Mouse (Mus musculus) testis, postnatal 14 days (tissue): ENCODE data around the gene Ngly1.
"Not testable (repeated sequence)": the region's sequence is repeated elsewhere in the genome, so short reads cannot be mapped to it uniquely, and the experiment has no call there.

Source experiments
- DNase-seq: peaks from one replicate; pipeline ENCODE4 v3.0.0; 2021; ENCODE audit warnings: low spot score

The Ngly1 gene

GRCm38 (mm10) chr14:16260541-16260940 lies 11.5 kb downstream of the Ngly1 start:
- no peak for DNase-seq

DNA sequence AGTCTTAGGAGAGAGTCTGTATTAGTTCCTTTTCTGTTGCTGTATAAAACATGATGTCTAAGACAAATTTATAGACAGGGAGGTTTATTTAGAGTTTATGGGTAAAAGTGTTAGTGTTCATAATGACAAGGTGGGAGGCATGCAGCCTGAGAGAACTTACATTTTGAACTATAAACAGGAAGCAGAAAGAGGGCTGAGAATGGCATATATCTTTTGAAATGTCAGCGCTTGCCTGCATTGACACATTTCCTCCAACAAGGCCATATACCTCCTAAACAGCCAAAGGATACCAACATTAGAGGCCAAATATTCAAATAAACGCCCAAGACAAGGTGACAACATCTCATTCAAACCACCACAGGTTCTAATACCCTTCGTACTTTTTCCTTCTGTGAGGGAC lies 12.8 kb downstream of the Ngly1 start:
- DNase-seq, result no peak

GRCm38 (mm10) chr14:16267028-16267427 lies 17.9 kb downstream of the Ngly1 start:
- no peak for DNase-seq

- no peak for DNase-seq
These were observed 20.7 kb downstream of the Ngly1 start for GRCm38 (mm10) chr14:16269776-16270175.

DNA sequence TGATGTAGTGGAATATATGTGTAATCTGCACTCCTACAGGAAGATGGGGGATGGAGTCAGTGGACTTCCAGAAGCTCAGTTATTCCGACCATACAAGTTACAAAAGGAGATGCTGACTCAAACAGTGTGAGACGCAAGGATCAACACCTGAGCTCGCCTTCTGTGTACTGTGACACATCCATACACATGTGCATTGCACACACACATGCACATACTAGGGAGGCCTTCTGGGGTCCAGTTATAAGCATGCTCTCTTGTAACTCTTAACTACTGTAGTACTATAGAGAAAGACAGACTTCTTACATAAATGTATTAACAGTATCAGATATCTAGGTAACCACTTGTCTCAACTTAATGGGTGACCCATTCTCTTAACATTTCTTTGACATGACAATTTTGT lies 24.6 kb downstream of the Ngly1 start:
- no peak for DNase-seq

DNA sequence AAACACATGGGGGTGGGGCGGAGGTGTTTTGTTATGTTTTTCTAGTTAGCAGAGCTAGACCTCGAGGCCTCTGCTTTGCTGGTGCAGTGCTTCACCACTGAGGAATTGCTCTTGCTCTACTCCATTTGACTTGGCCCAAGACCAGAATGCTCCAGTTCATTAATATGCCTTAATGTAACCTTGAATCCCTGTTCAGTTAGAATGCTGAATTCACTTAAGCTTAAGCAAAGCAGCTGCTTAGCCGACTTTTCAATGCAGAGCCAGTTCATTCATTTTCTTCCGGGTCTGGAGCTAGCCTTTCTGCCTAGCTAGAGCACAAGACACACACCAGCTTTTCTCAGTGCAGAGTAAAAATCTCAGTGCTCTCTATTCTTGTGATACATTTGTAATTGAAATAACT lies 30.1 kb downstream of the Ngly1 start:
- DNase-seq, result no peak

DNA sequence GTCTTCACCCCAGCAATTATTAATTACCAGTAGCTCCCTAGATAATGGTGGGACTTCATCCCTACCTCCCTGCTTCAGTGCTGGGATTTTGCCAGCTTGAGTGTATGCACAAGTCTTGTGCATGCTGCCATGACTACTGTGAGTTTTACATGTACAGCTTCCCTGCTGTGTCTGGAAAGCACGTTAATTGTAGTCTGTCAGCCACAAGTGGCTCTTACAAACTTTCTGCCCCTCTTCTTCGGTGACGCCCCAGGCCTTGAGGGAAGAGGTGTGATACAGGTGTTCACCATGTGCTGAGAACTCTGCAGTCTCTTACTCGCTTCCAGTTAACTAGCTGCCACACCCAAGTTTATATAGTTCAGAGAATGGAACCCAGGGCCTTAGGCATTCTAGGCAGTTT lies 34.9 kb downstream of the Ngly1 start:
- DNase-seq, result no peak

DNA sequence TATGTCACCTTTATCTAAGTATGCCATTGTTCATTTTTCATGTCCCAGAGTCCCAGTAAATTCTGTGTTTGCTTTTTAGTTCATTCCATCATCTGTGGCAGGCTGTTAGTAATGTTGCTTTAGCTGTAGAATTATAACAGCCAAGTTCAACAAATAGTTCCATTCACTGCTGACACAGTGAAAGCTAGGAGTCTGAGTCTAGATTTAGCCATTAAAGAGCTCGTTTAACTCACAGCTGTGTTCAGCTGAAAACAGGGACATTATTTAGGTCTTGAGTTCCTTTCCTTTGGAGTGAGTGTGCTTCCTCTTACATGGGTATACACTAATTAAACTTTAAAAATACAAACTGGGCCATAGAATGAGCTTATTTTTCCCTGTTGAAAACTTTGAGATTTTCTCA lies 43.3 kb downstream of the Ngly1 start:
- DNase-seq, result no peak

DNA sequence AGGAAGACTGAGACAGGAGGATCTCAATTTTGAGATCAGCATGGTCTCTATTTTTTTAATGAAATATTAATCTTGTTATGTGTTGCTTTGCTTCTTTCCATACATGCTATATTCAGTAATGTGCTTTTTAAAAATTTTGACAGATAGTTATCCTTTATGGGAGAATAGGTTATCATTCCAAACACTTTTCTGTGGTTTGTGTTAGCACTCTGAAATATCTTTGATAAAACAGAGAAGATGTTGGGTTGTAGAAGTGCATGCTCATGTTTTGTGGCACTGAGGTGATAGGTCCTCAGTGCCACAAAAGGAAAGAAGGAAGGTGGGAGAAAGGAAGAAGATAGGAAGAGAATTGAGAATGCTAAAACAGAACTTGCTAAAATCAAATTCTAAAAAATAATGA lies 43.9 kb downstream of the Ngly1 start:
- DNase-seq, result no peak

GRCm38 (mm10) chr14:16293921-16294320 lies 44.8 kb downstream of the Ngly1 start:
- no peak for DNase-seq

- no peak for DNase-seq
These were observed 47.9 kb downstream of the Ngly1 start for GRCm38 (mm10) chr14:16296816-16297468.

GRCm38 (mm10) chr14:16301735-16302134 lies 52.7 kb downstream of the Ngly1 start:
- no peak for DNase-seq

- DNase-seq, result no peak
These were observed 53.6 kb downstream of the Ngly1 start for GRCm38 (mm10) chr14:16302688-16303087.

- no peak for DNase-seq
These were observed 61.7 kb downstream of the Ngly1 start for GRCm38 (mm10) chr14:16310791-16311190.

GRCm38 (mm10) chr14:16312599-16312998 lies 63.5 kb downstream of the Ngly1 start:
- no peak for DNase-seq

- DNase-seq, result not testable (repeated sequence)
These were observed 64.0 kb downstream of the Ngly1 start for GRCm38 (mm10) chr14:16313073-16313472.

DNA sequence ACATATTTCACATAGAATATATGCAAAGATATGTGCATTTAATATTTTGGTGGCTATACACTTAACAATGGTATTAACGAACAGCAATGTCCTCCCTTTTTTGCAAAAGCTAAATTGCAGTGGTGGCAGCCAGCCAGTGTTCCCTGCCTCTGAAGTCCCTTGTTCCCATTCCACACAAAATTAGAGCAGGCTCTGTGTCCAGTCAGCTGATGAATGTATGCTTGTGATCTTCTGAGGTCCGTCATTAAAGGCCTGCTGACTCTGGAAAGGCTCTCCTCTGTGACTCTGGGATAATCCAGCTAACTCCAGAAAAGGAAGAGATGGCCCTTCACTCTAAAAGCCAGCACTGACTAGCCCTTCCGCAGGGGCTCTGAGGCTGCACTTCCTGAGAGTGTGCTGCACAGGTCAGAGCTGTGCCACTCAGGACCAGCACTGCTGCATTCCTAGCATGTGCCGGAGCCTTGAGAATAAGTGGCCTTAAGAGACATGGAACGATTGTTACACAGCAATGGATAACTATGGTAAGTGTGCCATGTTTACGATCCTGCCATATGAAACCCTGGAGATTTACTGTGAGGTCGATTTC lies 64.9 kb downstream of the Ngly1 start:
- DNase-seq, result no peak

DNA sequence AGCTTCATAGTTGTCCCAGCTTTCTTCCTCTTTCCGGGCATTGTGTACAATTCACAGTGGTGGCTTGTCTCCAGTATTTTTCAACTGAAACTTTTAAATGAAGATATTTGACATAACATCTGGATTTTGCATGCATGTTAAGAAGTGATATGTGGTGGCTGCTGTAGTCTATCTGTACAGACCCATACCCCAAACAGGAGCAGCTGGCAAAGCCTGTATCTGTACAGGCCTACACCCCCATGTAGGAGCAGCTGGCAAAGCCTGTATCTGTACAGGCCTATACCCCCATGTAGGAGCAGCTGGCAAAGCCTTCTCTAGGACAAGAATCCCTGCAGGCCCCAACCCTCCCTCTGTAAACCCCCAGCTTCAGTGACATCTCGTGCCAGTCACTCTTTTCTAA lies 65.8 kb downstream of the Ngly1 start:
- no peak for DNase-seq

DNA sequence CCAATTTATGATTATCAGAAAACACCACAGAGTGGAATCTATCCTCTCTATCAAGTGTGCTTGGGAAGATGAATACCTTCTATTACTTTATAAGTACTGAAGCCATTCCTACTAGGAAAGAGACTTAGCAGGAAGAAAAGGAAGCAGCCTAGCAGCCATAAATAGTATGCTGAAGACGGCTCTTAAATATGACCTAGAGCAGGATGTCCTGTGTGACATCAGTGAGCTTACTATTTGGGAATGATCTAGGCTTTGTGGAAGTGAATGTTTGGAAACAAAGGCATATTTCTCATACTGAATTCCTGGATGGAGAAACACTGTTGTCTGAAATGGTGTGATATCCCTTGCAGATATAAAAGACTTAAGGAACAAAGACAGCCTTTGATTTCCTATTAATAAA lies 67.6 kb downstream of the Ngly1 start:
- no peak for DNase-seq

DNA sequence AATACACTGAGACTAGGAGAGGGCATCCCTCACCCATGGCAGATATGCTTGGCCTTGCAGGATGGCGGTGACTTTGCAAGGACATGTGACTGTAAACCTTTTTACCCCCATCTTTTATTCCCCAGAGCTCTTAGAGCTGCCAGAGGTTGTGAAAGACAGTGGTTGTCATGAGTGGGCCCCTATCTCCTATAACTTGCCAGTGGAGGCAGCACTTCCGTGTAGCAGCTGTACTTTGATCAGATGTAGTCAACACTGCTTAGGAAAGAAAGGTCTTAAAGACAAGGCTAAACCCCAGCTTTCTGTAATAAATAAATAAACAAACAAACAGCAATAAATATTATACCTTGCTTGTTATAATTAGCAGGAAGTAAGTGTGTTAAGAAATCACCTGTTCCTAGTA lies 70.7 kb downstream of the Ngly1 start:
- DNase-seq, result no peak

GRCm38 (mm10) chr14:16324394-16324793 lies 75.3 kb downstream of the Ngly1 start:
- DNase-seq, result no peak

DNA sequence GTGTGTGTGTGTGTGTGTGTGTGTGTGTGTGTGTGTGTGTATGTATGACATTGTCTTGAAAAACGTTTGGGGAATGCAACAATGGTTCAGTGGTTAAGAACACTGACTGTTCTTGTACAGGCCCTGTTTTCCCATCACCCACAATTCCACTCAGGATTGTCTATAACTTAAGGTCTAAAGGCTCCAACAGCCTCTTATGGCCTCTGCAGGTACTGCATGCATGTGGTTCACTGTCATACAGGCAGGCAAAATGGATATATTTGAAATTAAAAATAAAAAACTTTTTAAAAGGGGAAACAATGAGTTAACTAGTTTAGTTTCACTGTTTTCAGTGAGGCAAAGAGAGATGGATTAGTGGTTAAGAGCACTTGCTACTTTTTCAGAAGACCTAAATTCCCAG lies 76.1 kb downstream of the Ngly1 start:
- no peak for DNase-seq

DNA sequence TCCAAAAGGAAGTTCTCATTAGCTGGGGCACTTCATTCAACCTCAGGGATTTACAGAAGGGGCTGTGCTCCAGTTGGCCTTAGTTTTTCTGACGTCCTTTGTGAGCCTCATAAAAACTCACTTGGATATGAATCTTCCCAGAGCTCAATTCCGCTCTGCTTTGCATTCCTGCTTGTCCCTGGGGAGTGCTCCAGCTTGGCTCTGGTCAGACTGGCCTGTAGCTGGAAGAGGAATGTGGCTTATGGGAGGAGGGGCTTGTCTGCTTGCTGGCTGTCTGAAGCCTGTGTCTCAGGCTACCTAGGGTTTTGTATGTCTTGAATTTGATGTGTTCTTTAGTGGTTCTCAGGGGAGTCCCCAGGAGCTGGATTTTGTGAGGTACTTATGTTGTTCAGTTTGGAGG lies 79.5 kb downstream of the Ngly1 start:
- peak; percentile 34 for DNase-seq

DNA sequence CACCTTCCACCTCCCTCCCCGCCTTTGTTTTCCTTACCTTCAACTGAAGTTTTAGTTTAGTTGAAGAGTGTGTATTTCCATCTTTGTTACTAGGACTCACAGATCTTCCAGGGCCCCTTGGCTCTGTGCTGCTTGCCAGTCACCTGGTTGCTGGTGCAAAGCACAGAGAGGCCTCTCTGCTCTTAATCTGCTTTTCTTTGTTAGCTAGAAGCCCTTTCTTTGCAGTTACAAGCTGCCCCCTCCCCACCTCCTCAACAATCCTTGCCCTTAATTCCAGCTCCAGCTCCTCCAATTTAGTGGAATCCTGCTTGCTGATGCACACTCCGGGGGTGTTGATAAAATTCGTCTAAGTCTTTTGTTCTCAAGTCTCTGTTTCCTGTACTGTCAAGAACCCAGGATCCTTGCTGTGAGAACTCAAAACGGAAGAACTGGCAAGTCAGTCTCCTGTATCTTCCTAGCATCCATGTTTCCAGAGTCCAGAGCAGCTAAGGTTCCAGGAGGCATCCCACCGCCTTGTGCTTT lies 79.9 kb downstream of the Ngly1 start:
- DNase-seq, result no peak
